Mouse (Mus musculus) neural tube, postnatal 0 days (tissue): ENCODE results near the gene Ppp3ca. TPM values are rescaled to one million over a fixed set of nuclear protein-coding genes. Genes with fewer than 3 reads are reported as not detected.

Source experiments
- microRNA-seq: library from miRNA; unstranded; fragments of <30 nt; microRNA quantifications from one replicate; pipeline ENCODE4, GENCODE M21; 2016
- polyA plus RNA-seq: library from polyadenylated mRNA; unstranded; fragments of >200 nt; fragmentation: Nextera tagmentation; extraction: Ambion mirVana; gene quantifications from 2 replicates; pipeline ENCODE4 v1.2.1, GENCODE M21; 2015

Ppp3ca gene
- polyA plus RNA-seq, result 234 and 251 TPM in 2 replicates

DNA sequence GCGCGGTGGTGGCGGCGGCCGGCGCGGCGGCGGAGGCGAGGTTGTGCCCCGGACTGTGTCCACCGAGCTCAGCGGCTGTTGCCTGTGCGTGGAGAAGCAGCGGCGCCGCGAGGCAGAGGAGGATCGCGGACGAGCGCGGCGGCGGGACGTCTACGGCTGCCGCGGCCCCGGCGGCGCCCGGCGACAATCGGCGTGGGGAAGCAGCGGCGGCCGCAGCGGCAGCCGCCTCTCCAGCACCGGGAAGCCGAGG lies at the start of gene Ppp3ca:
Gene Ppp3ca (plus strand): TSS at position 15 of the 250 bp plus-strand sequence.

Small RNA genes within 50 kb of the gene (microRNA-seq; reads per million reads assigned to microRNA genes)
- not detected for gene Gm44327
